Mouse (Mus musculus) frontal cortex, adult (tissue): ENCODE measurements at regions not wholly inside any gene's neighbourhood (a gene's known extent, or its start where the extent isn't known, plus 50 kb on each side); places are given as distances from the start of the nearest gene placed in this dataset.

Source experiments
- ATAC-seq: cut with Nextera tagmentation; 2 replicates; pipeline ENCODE4 v1.9.2; 2017; ENCODE audit warnings: mild to moderate bottlenecking, moderate library complexity, mixed read lengths; ENCODE audit not compliant: low TSS enrichment

- no peak for ATAC-seq
Measured at GRCm38 (mm10) chr12:54385401-54385800, 181.7 kb upstream of the Egln3 start.

DNA sequence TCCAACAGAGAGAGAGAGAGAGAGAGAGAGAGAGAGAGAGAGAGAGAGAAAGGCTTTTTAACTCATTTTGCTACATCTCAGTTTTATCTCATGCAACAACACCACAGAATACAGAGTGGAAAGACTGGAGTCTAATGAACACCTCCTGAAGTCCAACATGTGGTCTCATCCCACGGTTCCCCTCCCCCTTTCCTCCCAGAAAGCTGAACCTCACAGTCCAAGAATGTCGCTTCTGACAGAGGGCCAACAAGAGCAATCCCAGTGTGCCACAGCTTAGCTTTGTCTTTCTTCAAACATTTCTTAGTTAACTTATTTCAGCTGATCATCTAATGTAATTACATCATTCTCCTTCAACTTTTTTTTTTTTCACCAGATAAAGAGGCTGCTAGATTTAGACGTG is 180.5 kb upstream of the Egln3 start:
- no peak for ATAC-seq

DNA sequence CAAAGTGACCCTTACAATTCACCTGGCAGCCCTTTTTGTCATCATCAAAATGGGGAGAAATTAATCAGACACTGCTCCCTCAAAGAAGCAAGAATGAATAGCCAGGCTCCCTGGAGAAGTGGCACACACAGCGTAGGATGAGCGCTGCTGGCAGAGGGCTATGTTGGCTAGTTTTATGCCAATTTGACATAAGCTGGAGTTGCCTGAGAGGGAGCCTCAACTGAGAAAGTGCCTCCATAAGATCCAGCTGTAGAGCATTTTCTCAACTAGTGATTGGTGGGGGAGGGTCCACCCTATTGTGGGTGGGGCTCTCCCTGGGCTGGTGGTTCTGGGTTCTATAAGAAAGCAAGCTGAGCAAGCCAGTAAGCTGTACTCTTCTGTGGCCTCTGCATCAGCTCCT is 179.3 kb upstream of the Egln3 start:
- peak; percentile 85; the same call in 1 of the 2 replicates for ATAC-seq

DNA sequence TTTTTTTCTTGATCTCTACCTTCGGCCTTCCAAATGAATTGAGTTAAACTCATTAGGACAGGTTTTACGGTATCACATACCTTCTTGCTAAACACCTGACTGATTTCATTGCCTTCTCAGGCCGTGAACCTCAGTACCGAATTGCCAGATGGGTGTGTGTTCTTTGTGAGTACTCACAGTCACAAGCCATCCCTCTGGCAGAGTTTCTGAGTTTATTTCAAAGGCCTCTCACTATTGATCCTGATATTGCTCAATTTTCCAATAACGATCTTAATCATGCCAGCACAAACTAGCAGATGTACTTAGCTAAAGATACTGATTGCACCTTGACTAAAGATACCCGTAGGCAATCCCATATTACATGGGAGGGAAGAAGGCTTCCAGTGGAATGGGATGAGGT is 178.4 kb upstream of the Egln3 start:
- no peak for ATAC-seq

DNA sequence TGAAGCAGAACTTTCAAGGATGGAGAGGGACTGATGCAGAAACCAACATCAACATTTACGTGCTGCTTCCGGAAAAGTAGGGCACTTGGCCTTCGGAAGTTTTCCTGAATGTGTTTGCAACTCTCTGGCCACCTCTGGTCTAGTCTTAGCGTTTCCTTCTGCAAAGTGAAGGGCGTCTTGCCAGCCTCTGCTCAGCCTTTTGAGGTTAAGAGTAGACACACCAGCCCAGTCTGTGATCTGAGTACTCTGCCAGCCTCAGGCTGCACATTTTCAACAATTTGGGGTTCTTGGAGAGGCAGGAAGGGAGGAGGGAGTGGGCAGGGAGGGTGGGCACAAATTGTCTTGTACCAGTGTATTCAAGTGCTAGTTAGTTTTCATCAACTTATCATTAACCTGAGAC is 176.7 kb upstream of the Egln3 start:
- ATAC-seq: no peak

DNA sequence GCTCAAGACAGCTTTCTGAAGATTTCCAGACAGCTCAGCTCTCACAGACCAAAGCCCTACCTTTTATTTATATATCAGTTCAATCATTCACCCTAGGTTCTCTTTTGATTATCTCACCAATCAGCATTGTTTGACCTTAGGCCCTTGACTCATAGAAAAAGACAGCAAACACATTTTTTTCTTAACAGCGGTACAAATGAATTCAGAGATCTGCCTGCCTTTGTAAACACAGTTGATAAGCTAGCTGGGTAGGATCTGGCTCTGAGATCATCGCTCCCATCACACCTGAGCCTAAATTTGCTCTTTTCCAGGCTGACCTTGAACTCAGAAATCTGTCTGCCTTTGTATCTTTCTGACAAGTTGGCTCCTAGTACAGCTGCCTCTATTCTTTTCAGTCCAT is 174.9 kb upstream of the Egln3 start:
- no peak for ATAC-seq

GRCm38 (mm10) chr12:54374060-54374459 is 170.4 kb upstream of the Egln3 start:
- no peak for ATAC-seq

- ATAC-seq: no peak
Measured at GRCm38 (mm10) chr12:54369217-54369616, 165.6 kb upstream of the Egln3 start.

- ATAC-seq: no peak
Measured at GRCm38 (mm10) chr12:54364381-54365095, 160.9 kb upstream of the Egln3 start.

- no peak for ATAC-seq
Measured at GRCm38 (mm10) chr12:54361762-54362161, 158.1 kb upstream of the Egln3 start.

DNA sequence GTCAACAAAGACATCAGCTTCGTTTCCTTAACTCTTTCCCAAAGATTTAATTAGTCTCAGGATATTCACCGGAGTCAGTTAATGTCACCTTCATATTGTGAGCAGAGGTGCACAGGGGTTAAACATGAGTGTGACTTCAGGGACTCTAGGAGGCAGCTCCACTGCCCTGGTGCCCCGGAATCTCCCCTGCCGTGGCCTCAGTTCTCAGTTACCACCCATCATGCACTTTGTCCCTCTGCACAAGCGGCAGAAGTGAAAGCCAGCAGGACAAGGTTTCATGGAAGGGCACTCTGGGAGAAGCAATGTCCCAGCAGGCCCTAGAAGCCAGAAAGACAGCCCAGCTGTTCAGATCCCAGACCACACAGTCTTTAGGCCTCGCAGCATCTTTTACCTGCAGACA is 150.5 kb upstream of the Egln3 start:
- no peak for ATAC-seq

GRCm38 (mm10) chr12:54353694-54354093 is 150.0 kb upstream of the Egln3 start:
- ATAC-seq: no peak

GRCm38 (mm10) chr12:54352963-54353606 is 149.4 kb upstream of the Egln3 start:
- ATAC-seq: peak; percentile 64

- ATAC-seq: no peak
Measured at GRCm38 (mm10) chr12:54350293-54350692, 146.6 kb upstream of the Egln3 start.

DNA sequence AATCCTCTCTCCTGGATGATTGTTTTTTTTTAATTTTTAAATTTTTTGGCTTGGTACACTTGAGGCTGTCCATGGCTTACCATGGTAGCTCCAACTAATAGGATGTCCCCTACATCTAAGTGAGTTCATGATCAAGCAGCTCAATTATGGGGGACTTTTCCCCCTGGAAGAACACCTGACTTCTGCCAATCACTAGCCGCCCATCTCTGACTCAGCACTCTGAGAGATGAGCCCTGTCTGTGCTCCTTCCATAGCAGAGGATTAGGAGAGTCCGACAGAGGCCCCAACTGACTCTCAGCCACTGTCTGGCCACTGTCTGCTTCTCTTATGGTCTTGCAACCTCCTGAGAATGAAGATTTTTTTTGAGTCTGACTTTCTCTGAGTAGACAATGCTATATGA is 145.7 kb upstream of the Egln3 start:
- ATAC-seq: no peak

DNA sequence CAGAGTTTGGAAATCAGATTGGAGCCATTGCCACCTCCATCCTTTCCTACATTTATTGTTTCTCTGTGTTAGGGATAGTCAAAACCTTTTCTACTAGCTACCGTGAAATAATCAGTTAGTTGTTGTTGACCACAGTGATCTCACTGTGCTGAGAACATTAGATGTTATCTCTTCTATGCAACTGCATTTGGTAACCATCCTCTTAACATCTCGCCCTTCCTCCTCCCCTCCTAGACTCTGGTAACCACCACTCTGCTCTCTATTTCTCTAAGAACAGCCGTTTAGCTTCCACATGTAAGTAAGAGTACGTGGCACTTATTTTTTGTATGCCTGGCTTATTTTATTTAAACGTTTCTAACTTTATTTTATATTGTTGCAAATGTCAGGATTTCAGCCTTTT is 139.8 kb upstream of the Egln3 start:
- ATAC-seq: no peak

DNA sequence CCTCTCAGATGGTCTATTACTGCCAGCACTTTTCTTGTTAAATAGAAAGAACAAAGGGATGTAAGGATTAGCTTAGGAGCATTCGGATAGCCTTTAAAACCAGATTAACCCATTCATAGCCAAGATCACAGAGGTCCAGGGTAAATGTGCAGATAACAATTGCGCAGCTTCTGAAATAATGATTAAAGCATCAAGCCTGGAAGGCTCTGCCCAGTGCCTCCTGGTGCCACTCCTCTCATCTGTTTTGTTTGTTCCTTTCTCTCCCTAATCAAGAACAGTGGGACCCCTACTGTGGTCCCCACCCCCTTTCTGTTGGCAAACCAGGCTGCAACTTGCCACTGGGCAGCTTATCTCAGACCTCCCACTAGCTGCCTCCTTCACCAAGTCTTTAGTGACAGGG is 131.8 kb upstream of the Egln3 start:
- ATAC-seq: no peak

DNA sequence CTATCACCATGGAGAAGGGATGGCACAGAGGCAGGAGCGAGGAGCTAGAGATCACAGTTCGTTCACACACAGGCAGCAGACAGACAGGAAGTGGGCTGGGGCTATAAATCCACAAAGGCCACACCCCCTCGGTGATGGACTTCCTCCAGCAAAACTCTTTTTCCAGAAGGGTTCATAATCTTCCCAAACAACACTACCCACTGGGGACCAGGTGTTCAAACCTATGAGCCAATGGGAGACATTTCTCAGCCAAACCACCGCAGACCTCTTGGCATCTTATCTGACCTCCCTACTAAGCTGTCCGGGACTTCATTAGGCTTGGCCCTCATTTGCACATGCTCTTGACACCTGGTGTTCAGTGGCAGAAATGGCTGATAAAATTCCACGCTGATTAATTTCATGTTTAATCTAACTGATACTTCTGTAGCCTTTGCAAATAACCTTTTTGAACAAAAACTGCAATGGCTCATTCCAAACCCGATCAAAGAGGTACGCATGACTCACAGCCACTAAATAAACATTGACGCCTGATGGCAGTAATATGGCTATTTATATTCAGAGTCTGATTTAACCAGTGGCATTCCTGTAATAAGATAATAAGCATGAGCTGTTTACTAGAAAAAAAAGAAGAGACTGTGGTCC is 131.0 kb upstream of the Egln3 start:
- no peak for ATAC-seq

DNA sequence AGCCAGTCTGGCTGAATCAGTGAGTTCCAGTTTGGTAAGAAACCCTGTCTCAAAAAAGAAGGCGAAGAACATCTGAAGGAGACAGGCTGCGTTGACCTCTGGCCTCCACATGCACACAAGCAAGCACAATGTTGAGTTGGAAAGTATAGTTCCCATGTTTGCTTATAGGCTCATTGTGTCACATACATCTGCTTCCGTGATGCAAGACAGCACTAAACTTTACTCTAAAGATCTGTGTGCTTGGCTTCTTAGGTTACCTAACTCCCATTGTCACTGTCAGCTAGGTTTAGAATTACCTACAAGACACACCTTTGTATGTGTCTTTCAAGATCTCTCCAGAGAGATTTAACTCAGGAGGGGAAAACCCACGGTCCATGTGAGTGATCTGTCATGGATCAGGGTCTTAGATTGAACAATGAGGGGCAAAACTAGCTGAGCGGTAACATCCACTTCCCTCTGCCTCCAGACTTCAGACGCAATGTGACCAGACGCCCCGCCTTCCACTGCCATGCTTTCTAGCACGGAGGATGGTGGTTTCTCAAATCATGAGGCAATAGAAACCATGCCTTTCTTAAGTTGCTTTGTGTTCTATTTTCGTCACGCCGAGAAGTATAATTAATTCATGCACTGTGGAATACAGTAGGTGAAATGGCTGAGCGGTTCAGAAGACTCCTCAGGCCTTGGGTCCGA is 130.1 kb upstream of the Egln3 start:
- no peak for ATAC-seq

GRCm38 (mm10) chr12:54327483-54327882 is 123.8 kb upstream of the Egln3 start:
- peak; percentile 76; the same call in 1 of the 2 replicates for ATAC-seq

- ATAC-seq: no peak
Measured at GRCm38 (mm10) chr12:54326571-54326970, 122.9 kb upstream of the Egln3 start.

DNA sequence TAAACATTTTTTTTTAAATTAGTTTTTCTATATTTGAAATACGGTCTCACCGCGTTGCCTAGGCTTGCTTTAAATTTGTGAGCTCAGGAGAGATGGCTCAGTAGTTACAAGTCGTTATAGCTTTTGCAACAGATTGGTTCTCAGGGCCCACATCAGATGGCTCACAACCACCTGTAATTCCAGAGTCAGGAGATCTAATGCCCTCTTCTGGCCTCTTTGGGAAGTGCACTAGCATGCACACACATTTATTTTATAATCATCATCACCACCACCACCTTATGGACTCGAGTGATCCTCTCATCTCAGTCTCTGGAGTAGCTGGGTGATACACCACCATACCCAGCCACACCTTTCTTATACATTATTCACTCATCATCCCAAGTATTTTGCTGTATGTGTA is 116.9 kb upstream of the Egln3 start:
- no peak for ATAC-seq
